Mouse (Mus musculus) midbrain, embryonic 11.5 days (tissue): ENCODE measurements at regions not wholly inside any gene's neighbourhood (a gene's known extent, or its start where the extent isn't known, plus 50 kb on each side); places are given as distances from the start of the nearest gene placed in this dataset.

Experiments
- ATAC-seq: fragments of 200-750 bp; cut with Nextera tagmentation; 2 replicates; pipeline ENCODE4 v1.8.0; 2017; ENCODE audit warnings: moderate TSS enrichment, moderate library complexity; ENCODE audit not compliant: low FRiP score
- DNase-seq: peaks from one replicate; pipeline ENCODE4 v3.0.0; 2015; ENCODE audit warnings: low spot score; ENCODE audit errors: missing footprints
- H3K27ac ChIP-seq: fragments of 300-500 bp; sonication (generic); 2 replicates; pipeline ENCODE4 v1.5.1; 2014; ENCODE audit warnings: low read depth, low read length
- H3K27me3 ChIP-seq: fragments of 300-500 bp; sonication (generic); 2 replicates; pipeline ENCODE4 v1.6.1; 2014; ENCODE audit warnings: mild to moderate bottlenecking, low read length, moderate library complexity, mixed read lengths; ENCODE audit not compliant: control insufficient read depth, insufficient read depth
- H3K36me3 ChIP-seq: fragments of 300-500 bp; sonication (generic); 2 replicates; pipeline ENCODE4 v1.6.1; 2014; ENCODE audit warnings: mild to moderate bottlenecking, low read length, moderate library complexity, mixed read lengths; ENCODE audit not compliant: control insufficient read depth, insufficient read depth
- H3K4me1 ChIP-seq: fragments of 300-500 bp; sonication (generic); 2 replicates; pipeline ENCODE4 v1.6.1; 2014; ENCODE audit warnings: low read length; ENCODE audit not compliant: control insufficient read depth, insufficient read depth
- H3K4me2 ChIP-seq: fragments of 300-500 bp; sonication (generic); 2 replicates; pipeline ENCODE4 v1.6.1; 2014; ENCODE audit warnings: mild to moderate bottlenecking, moderate library complexity
- H3K4me3 ChIP-seq: fragments of 300-500 bp; sonication (generic); 2 replicates; pipeline ENCODE4 v1.5.1; 2014; ENCODE audit warnings: low read depth, low read length
- H3K9ac ChIP-seq: fragments of 300-500 bp; sonication (generic); 2 replicates; pipeline ENCODE4 v1.6.1; 2014; ENCODE audit warnings: low read length
- H3K9me3 ChIP-seq: fragments of 300-500 bp; sonication (generic); 2 replicates; pipeline ENCODE4 v1.6.1; 2016; ENCODE audit warnings: low read length; ENCODE audit not compliant: control insufficient read depth
- WGBS: fragments of 180-500 bp; shearing (Covaris S2); extraction: QIAGEN DNeasy Blood & Tissue Kit; methylation state at CpG from one replicate; pipeline ENCODE4 v1.1.7; 2014; 5-methylcytosine and 5-hydroxymethylcytosine counted together

DNA sequence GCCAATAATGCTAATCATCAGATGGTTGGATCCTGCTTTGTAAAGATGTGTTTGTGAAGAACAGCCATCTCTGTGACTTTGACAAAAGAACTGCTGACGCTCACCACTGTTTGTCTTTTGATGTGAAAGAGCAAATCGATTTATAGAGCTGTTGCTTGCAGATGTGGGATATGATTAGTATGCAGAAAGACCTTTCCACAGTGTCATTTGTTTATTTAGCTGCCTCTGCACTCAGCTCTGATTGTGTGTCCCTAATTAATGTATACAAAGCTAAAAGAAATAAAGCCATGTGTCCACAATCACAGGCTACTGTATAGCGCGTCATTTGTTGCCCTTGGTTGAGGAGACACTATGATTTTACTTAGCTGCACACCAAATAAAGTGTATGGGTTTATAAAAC, 343.6 kb downstream of the Rpl36a-ps1 start:
- 67% methylated on average over 4 of the region's 4 CpGs for WGBS
- peak; percentile 79 for ATAC-seq

DNA sequence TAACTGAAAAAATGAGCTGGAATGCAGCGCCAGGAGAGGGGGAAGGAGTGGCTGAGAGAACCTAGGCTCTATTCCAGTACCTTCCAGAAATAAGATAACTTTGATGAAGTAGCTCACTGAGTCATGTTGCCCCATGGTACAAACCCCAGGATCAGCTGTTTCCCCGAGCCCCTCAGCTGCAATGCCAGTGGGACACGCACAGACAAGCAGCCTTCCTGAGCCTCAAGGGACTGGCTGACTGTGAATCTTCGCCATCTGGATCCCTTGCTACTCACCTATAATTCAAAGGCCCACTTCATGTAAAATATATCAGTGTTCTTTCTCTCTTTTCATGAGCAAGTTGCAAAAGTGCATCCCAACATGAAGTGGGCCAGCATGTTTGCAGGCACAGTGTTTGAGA, 346.5 kb downstream of the Rpl36a-ps1 start:
- H3K4me1 ChIP-seq: no peaks in the 10 kb centered on the region
- no peak overlapping the region for H3K4me3 ChIP-seq
- H3K9ac ChIP-seq: no peak overlapping the region
- ATAC-seq (no peak), DNase-seq (peak; percentile 73)
- no peaks in the 10 kb centered on the region for H3K27me3 ChIP-seq
- H3K4me2 ChIP-seq: no peak overlapping the region
- no peaks in the 10 kb centered on the region for H3K36me3 ChIP-seq
- WGBS: 89% methylated on average over 4 of the region's 4 CpGs
- H3K27ac ChIP-seq: no peak overlapping the region
- no peaks in the 10 kb centered on the region for H3K9me3 ChIP-seq

More for the DNA sequence above, 343.6 kb downstream of the Rpl36a-ps1 start:
- no peaks in the 10 kb centered on the region for H3K27me3 ChIP-seq
- no peak overlapping the region for H3K9ac ChIP-seq
- no peak overlapping the region for H3K4me2 ChIP-seq
- H3K36me3 ChIP-seq: no peaks in the 10 kb centered on the region
- no peak overlapping the region for H3K27ac ChIP-seq
- H3K9me3 ChIP-seq: no peaks in the 10 kb centered on the region
- no peaks in the 10 kb centered on the region for H3K4me1 ChIP-seq
- DNase-seq: peak; percentile 77
- H3K4me3 ChIP-seq: no peak overlapping the region

DNA sequence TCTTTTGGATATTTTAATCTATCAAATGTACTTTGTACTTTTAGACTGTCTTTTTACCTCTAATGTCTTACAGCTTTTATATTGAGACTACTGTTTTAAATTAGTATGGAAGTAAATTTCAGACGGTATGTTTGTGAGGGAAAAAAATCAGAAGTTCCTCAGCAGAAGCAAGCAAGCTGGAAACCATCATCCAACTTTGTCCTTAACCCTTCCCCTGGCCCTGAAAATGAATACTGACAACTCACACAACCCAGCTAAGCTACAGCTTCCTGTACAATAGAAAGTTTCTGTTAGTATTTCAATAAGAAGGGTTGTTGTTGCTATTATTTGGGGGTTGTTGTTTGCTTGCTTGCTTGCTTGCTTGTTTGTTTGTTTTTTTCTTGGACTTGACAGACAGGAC, 350.4 kb downstream of the Rpl36a-ps1 start:
- H3K9me3 ChIP-seq: no peaks in the 10 kb centered on the region
- ATAC-seq (no peak), DNase-seq (peak; percentile 64)
- H3K27ac ChIP-seq: no peak overlapping the region
- no peak overlapping the region for H3K4me3 ChIP-seq
- 90% methylated on average over 1 of the region's 1 CpGs for WGBS
- no peaks in the 10 kb centered on the region for H3K36me3 ChIP-seq
- H3K4me1 ChIP-seq: no peaks in the 10 kb centered on the region
- H3K27me3 ChIP-seq: no peaks in the 10 kb centered on the region
- no peak overlapping the region for H3K4me2 ChIP-seq
- no peak overlapping the region for H3K9ac ChIP-seq

DNA sequence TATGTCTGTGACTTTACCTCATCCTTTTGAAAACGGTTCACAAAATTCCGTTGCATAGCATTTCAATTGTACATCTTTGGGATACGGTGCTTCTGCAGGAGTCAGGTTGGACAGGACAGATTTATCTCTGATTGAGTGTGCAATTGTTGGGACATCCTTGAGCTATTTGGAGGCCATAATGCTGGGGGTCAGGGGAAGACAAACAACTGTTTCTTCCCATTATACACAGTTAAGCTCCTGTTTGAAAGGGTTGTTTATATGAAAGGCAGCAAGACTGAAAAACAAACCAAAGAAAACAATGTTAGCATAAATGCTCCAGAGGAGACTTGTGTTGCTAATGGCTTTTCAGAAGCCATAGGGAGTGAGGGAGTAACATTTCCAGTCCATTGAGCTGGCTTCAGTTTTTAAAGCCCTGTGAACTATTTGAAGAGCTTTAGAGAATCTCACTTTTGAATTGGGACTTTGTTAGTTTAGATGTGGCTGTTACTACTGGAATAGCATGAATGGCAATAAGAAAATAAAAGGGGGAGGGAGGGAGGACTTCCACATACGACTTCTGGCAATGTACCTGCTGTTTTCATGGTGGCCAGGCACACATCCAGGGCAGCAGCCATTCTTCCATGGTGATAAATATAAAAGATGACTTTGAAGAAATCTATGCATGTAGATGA, 351.3 kb downstream of the Rpl36a-ps1 start:
- DNase-seq (peak; percentile 57), ATAC-seq (no peak)
- Histone ChIP-seq H3K27me3 (no peaks in the 10 kb centered on the region), H3K4me2 (no peak overlapping the region), H3K36me3 (no peaks in the 10 kb centered on the region), H3K27ac (no peak overlapping the region), H3K9me3 (no peaks in the 10 kb centered on the region), H3K9ac (no peak overlapping the region), H3K4me1 (no peaks in the 10 kb centered on the region), H3K4me3 (no peak overlapping the region)
- 63% methylated on average over 4 of the region's 4 CpGs for WGBS

DNA sequence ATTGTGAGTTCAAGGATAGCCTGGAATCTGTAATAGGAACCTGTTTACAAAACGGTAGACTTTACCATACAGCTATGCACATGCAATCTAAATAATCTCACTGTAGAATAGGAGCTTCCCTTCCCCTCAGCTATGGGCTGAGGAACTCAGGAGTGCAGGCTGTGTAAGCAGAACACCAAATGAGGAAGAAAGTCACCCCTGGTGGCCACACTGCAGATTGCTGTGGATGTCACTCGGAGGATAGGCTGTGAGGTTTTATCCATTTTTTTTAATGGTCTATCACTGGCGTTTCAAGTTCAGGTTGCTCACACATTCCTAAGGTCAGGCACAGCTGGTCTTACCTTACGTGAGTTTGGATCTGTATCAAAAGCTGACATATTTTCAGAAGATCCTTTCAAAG, 365.1 kb downstream of the Rpl36a-ps1 start:
- WGBS: 79% methylated on average over 4 of the region's 4 CpGs
- ATAC-seq: no peak

DNA sequence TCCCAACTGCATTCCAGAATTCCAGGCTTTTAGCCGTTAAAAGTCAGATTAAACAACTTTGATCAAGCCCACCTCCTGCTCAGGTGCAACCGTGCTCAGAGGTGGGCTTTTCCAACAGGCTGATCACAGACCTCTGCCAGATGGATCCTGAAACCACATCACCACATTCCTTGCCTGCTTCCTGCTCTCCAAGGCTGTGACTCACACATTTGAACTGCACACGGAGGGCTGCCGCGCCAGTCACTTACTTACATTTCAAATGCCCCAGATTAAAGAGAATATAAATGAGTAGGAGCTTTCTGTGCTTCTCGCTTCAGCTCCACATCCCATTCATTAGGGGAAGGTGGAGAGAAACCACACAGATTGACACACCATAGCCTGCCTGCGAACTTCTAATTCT, 367.6 kb downstream of the Rpl36a-ps1 start:
- ATAC-seq: no peak
- WGBS: 58% methylated on average over 7 of the region's 7 CpGs
- no peak overlapping the region for H3K4me2 ChIP-seq

More for the DNA sequence above, 365.1 kb downstream of the Rpl36a-ps1 start:
- H3K36me3 ChIP-seq: no peaks in the 10 kb centered on the region
- H3K9ac ChIP-seq: no peak overlapping the region
- H3K4me1 ChIP-seq: no peaks in the 10 kb centered on the region
- H3K4me2 ChIP-seq: no peak overlapping the region
- no peaks in the 10 kb centered on the region for H3K27me3 ChIP-seq
- no peak overlapping the region for H3K4me3 ChIP-seq
- no peak overlapping the region for H3K27ac ChIP-seq
- no peaks in the 10 kb centered on the region for H3K9me3 ChIP-seq
- DNase-seq: no peak

DNA sequence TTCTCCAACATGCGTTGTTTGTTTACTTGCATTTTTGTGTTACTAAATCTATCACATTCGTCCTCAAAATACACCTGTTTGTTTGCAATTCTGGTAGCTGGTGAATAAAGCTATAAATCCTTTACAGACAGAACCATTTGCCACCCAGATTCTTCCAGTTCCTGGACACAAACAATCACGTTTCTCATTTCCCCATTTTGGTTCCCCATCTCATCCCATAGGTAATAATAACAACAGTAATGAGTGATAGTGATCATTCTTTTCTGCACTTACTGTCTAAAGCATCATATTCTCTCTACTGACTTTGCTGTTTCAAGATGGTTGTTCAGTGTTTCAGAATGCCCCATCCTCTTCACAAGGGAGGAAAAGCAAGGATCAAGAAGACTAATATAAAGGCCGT, 368.3 kb downstream of the Rpl36a-ps1 start:
- H3K27me3 ChIP-seq: no peaks in the 10 kb centered on the region
- WGBS: 87% methylated on average over 4 of the region's 4 CpGs

More for the DNA sequence above, 367.6 kb downstream of the Rpl36a-ps1 start:
- no peaks in the 10 kb centered on the region for H3K36me3 ChIP-seq
- H3K9ac ChIP-seq: no peak overlapping the region
- H3K4me3 ChIP-seq: no peak overlapping the region
- no peaks in the 10 kb centered on the region for H3K4me1 ChIP-seq
- no peaks in the 10 kb centered on the region for H3K9me3 ChIP-seq
- no peak overlapping the region for H3K27ac ChIP-seq
- no peak for DNase-seq
- no peaks in the 10 kb centered on the region for H3K27me3 ChIP-seq

DNA sequence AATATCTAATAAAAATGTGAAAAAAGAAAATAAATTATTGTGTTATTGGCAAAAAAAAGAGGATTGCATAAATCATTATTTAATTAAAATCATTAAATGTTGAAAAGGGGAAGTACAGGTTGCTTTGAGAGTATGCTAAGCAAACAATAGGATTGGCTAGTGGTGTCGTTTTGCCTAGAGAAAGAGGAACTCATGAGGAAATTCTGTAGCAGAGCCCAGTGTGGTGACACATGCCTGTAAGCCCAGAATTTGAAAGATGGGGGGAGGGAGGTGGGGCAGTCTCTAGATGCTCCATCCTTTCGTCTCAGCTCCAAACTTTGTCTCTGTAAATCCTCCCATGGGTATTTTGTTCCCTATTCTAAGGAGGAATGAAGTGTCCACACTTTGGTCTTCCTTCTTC, 388.3 kb downstream of the Rpl36a-ps1 start:
- Histone ChIP-seq H3K27me3 (no peaks in the 10 kb centered on the region), H3K36me3 (no peaks in the 10 kb centered on the region), H3K27ac (no peak overlapping the region), H3K4me3 (no peak overlapping the region), H3K9me3 (no peaks in the 10 kb centered on the region), H3K4me1 (peaks cover 3% of the 10 kb centered on the region), H3K9ac (no peak overlapping the region), H3K4me2 (no peak overlapping the region)
- 68% methylated on average over 2 of the region's 2 CpGs for WGBS
- no peak for DNase-seq
- no peak for ATAC-seq

More for the DNA sequence above, 368.3 kb downstream of the Rpl36a-ps1 start:
- H3K4me2 ChIP-seq: no peak overlapping the region
- DNase-seq (no peak), ATAC-seq (no peak)
- no peak overlapping the region for H3K27ac ChIP-seq
- H3K4me1 ChIP-seq: no peaks in the 10 kb centered on the region
- H3K9me3 ChIP-seq: no peaks in the 10 kb centered on the region
- H3K4me3 ChIP-seq: no peak overlapping the region
- no peaks in the 10 kb centered on the region for H3K36me3 ChIP-seq
- H3K9ac ChIP-seq: no peak overlapping the region

DNA sequence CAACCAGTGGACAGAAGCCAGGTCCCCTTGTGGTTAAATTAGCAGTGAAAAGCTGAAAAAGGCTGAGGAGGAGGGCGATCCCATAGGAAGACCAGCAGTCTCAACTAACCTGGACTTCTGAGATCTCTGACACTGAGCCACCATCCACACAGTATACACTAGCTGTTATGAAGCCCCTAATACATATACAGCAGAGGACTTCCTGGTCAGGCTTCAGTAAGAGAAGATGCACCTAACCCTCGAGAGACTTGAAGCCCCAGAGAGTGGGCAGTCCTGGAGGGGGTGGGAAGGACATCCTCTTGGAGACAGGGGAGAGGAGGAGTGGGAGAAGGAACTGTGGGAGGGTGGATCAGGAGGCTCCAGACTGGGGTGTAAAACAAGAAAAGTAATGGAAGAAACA, 397.9 kb downstream of the Rpl36a-ps1 start:
- Histone ChIP-seq H3K4me1 (no peaks in the 10 kb centered on the region), H3K4me3 (no peak overlapping the region), H3K27me3 (no peaks in the 10 kb centered on the region), H3K9ac (no peak overlapping the region), H3K9me3 (no peaks in the 10 kb centered on the region), H3K4me2 (no peak overlapping the region), H3K36me3 (no peaks in the 10 kb centered on the region), H3K27ac (no peak overlapping the region)
- 86% methylated on average over 2 of the region's 2 CpGs for WGBS
- DNase-seq: no peak
- no peak for ATAC-seq
